Mouse (Mus musculus): ENCODE data around the gene Dhx35. TPM values are rescaled to one million over a fixed set of nuclear protein-coding genes. Genes with fewer than 3 reads are reported as not detected.

The Dhx35 gene
- total RNA-seq, 2 experiments from 2014 or later = 16.2 to 17.8 TPM

GRCm38 (mm10) chr2:158864126-158864458 lies 69.5 kb downstream of the Dhx35 start:
- intact Hi-C loops (cut with DNase I) = loop anchor here (2.0 to 5.0 kb wide), 3 partner anchors 212 to 1727 kb away; no protein-coding TSS in a partner anchor
- no peak for DNase-seq (ENCODE audit: low spot score)

GRCm38 (mm10) chr2:158865358-158865757 lies 70.8 kb downstream of the Dhx35 start:
- intact Hi-C loops (cut with DNase I) = loop anchor here (2.0 kb wide), 1 partner anchor 1725 kb away; no protein-coding TSS in a partner anchor
- peak; percentile 33 for DNase-seq (ENCODE audit: low spot score)

- no peak for DNase-seq (ENCODE audit: low spot score)
- intact Hi-C loops (cut with DNase I) = no loop called here
These were observed 92.0 kb downstream of the Dhx35 start for GRCm38 (mm10) chr2:158886571-158886970.

GRCm38 (mm10) chr2:158888531-158888930 lies 93.9 kb downstream of the Dhx35 start:
- intact Hi-C loops (cut with DNase I) = no loop called here

GRCm38 (mm10) chr2:158889201-158889600 lies 94.6 kb downstream of the Dhx35 start:
- intact Hi-C loops (cut with DNase I) = no loop called here
- no peak for DNase-seq (ENCODE audit: low spot score)

More at GRCm38 (mm10) chr2:158888531-158888930, 93.9 kb downstream of the Dhx35 start:
- DNase-seq (ENCODE audit: low spot score) = no peak

- intact Hi-C loops (cut with DNase I) = no loop called here
- DNase-seq (ENCODE audit: low spot score) = no peak
These were observed 96.7 kb downstream of the Dhx35 start for GRCm38 (mm10) chr2:158891319-158891718.

GRCm38 (mm10) chr2:158893171-158893853 lies 98.7 kb downstream of the Dhx35 start:
- DNase-seq (ENCODE audit: low spot score) = no peak
- intact Hi-C loops (cut with DNase I) = no loop called here

GRCm38 (mm10) chr2:158898469-158899196 lies 104.0 kb downstream of the Dhx35 start:
- intact Hi-C loops (cut with DNase I) = no loop called here
- no peak for DNase-seq (ENCODE audit: low spot score)

Other genes with a start within 250 kb of the Dhx35 start
- not detected for gene Slc32a1, start 184.0 kb upstream of the Dhx35 start, total RNA-seq (2021)
- gene Actr5, start 169.9 kb upstream of the Dhx35 start, total RNA-seq (2021) = 1 to 10 TPM; 5.3 to 5.5 TPM
- gene Ppp1r16b, start 129.4 kb upstream of the Dhx35 start, total RNA-seq (2021) = 10 to 100 TPM; 15.0 to 15.3 TPM
- gene Fam83d, start 26.7 kb upstream of the Dhx35 start, total RNA-seq (2021) = 1 to 10 TPM in 1 of 2 experiments, under 1 TPM in 1; 0.75 to 1.1 TPM